Mouse (Mus musculus): ENCODE measurements at regions not wholly inside any gene's neighbourhood (a gene's known extent, or its start where the extent isn't known, plus 50 kb on each side); places are given as distances from the start of the nearest gene placed in this dataset.

GRCm38 (mm10) chr9:100387171-100387685 is 99.4 kb downstream of the Il20rb start:
- TF ChIP-seq GABPA (IDR thresholded peaks at IDR 0.05; ENCODE audit: low read depth, low read length) (no peak), TBP (IDR thresholded peaks at IDR 0.05; ENCODE audit: low read depth, low read length) (no peak), CTCF (IDR thresholded peaks at IDR 0.05 in 2 of 3, conservative IDR thresholded peaks at IDR 0.05 in 1 of 3; ENCODE audit: control insufficient read depth in 1 of 3, insufficient read depth in 1 of 3, low read depth in 2 of 3, low read length in 3 of 3, poor library complexity in 1 of 3, severe bottlenecking in 1 of 3) (no peak), TCF12 (IDR thresholded peaks at IDR 0.05; ENCODE audit: low read depth, low read length) (no peak), MXI1 (IDR thresholded peaks at IDR 0.05; ENCODE audit: low read depth, low read length) (no peak)
